Mouse (Mus musculus): Measurements from ENCODE around the gene Tnp2.

DNA sequence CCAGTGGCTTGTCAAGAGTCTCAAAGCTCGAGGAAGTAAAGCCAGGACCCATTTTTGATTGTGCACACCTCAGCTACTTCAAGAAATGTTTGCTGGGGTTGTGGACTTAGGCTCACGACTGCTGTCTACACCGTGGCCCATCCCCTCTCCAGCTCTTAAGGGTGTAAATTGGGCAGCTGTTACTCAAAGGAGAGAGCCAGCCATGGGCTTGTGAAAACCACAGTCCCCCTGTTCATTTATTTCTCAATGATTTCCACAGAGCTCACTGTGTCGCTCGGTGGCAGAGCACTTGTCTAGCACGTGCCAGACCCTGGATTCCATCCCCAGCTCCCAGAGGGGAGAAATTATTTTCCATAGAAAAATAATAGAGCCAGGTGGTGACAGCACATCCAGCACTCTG is 32.3 kb downstream of the Tnp2 start:
- TF ChIP-seq POLR2A (IDR thresholded peaks at IDR 0.05; ENCODE audit: insufficient read length, low read depth): no peak
- TF ChIP-seq MAX (IDR thresholded peaks at IDR 0.05; ENCODE audit: low read depth): no peak
- TF ChIP-seq E2F4 (IDR thresholded peaks at IDR 0.05; ENCODE audit: insufficient read depth): no peak
- no peak for TF ChIP-seq TCF12 (IDR thresholded peaks at IDR 0.05; ENCODE audit: insufficient read depth, poor library complexity, severe bottlenecking)
- no peak for TF ChIP-seq USF1 (IDR thresholded peaks at IDR 0.05; ENCODE audit: low read depth)
- no peak for TF ChIP-seq POLR2AphosphoS2 (IDR thresholded peaks at IDR 0.05; ENCODE audit: insufficient read length, low read depth)
- no peak for TF ChIP-seq MYOD1 (IDR thresholded peaks at IDR 0.05; ENCODE audit: control insufficient read depth in 1 of 3, insufficient read length in 2 of 3, low read depth in 2 of 3)
